In genomic region chr5:133844483-133844882, GRCm38 (mm10) we compare ENCODE assay signal across 20 mouse cellular contexts.
DNase-seq lines count a peak whose midpoint lies in the region; ATAC-seq and TF ChIP-seq lines count a peak whose summit lies in the region.
"Had no signal": no experiment of that assay in that cellular context is flagged by ENCODE, and none has a peak within 500 bp of the region (broad histone marks: within the 10 kb centered on the region; RNA-seq: fewer than 3 reads in every experiment).

No protein-coding gene starts in this region.

- H3K4me2 ChIP-seq in forebrain, postnatal 0 days (ENCODE audit: low read depth) = no peak overlapping the region
- no peak overlapping the region for H3K4me2 ChIP-seq in midbrain, embryonic 13.5 days (replicated peaks)
- H3K4me2 ChIP-seq: heart, embryonic 11.5 days; liver, embryonic 12.5 days; lung, embryonic 15.5 days; stomach, embryonic 15.5 days had no signal

- no peaks in the 10 kb centered on the region for H3K4me1 ChIP-seq in forebrain, postnatal 0 days (ENCODE audit: insufficient read depth)
- H3K4me1 ChIP-seq in midbrain, embryonic 13.5 days (replicated peaks) = peaks cover 14% of the 10 kb centered on the region
- H3K4me1 ChIP-seq: liver, embryonic 12.5 days; lung, embryonic 15.5 days; stomach, embryonic 15.5 days had no signal

- peak; percentile 34 for DNase-seq in heart, adult 11 months
- no peak for DNase-seq in heart, postnatal 25 days (ENCODE audit: low spot score)
- peak; percentile 37 for DNase-seq in forebrain, postnatal 0 days
- peak; percentile 18 for DNase-seq in retina, embryonic 14.5 days (ENCODE audit: low spot score)
- no peak for DNase-seq in urinary bladder, postnatal 36 days (ENCODE audit: low spot score in 2 of 2)
- DNase-seq in urinary bladder, adult 18-20 months (ENCODE audit: low spot score in 2 of 2) = no peak
- DNase-seq: cerebellum, adult 11-12 months; heart, postnatal 14 days; kidney, postnatal 10 days had no signal

- intact Hi-C loops in heart, postnatal 25 days (cut with DNase I) = no loop called here

- no peaks in the 10 kb centered on the region for H3K36me3 ChIP-seq in forebrain, postnatal 0 days (ENCODE audit: insufficient read depth)
- H3K36me3 ChIP-seq in midbrain, embryonic 13.5 days = no peaks in the 10 kb centered on the region
- H3K36me3 ChIP-seq: limb, embryonic 10.5 days; liver, embryonic 12.5 days; lung, embryonic 15.5 days; stomach, embryonic 15.5 days had no signal

- no peak for ATAC-seq in forebrain, postnatal 0 days
- peak; percentile 77 for ATAC-seq in midbrain, embryonic 13.5 days
- no peak for ATAC-seq in megakaryocyte progenitor cell, adult 5-6 weeks (replicated peaks; ENCODE audit: poor library complexity)
- ATAC-seq: intestine, postnatal 0 days; liver, embryonic 12.5 days had no signal

- WGBS in forebrain, postnatal 0 days = 15% methylated on average over 10 of the region's 10 CpGs
- 27% methylated on average over 10 of the region's 10 CpGs for WGBS in midbrain, embryonic 13.5 days

- TF ChIP-seq CTCF in forebrain, postnatal 0 days (IDR thresholded peaks at IDR 0.05; ENCODE audit: low read depth) = no peak

- H3K9ac ChIP-seq in forebrain, postnatal 0 days = no peak overlapping the region
- no peak overlapping the region for H3K9ac ChIP-seq in midbrain, embryonic 13.5 days (replicated peaks)
- H3K9ac ChIP-seq: liver, embryonic 12.5 days; lung, embryonic 15.5 days; stomach, embryonic 15.5 days had no signal

- H3K27ac ChIP-seq in forebrain, postnatal 0 days (ENCODE audit: low read depth, low read length) = no peak overlapping the region
- peak overlapping the region; percentile 53 for H3K27ac ChIP-seq in midbrain, embryonic 13.5 days
- H3K27ac ChIP-seq: left cerebral cortex, adult 2 months; limb, embryonic 10.5 days; liver, embryonic 12.5 days; lung, embryonic 15.5 days; macrophage; stomach, embryonic 15.5 days had no signal

- H3K9me3 ChIP-seq in forebrain, postnatal 0 days (ENCODE audit: low read length) = no peaks in the 10 kb centered on the region
- no peaks in the 10 kb centered on the region for H3K9me3 ChIP-seq in midbrain, embryonic 13.5 days
- H3K9me3 ChIP-seq: limb, embryonic 10.5 days; lung, embryonic 15.5 days; stomach, embryonic 15.5 days had no signal

- no peaks in the 10 kb centered on the region for H3K27me3 ChIP-seq in forebrain, postnatal 0 days (ENCODE audit: insufficient read depth, low read length)
- 0 out of 2 replicates have a peak, but pooled peaks cover 3% of the 10 kb centered on the region for H3K27me3 ChIP-seq in midbrain, embryonic 13.5 days
- H3K27me3 ChIP-seq: lung, embryonic 15.5 days; stomach, embryonic 15.5 days had no signal

- H3K4me3 ChIP-seq in forebrain, postnatal 0 days (ENCODE audit: low read depth, low read length) = no peak overlapping the region
- H3K4me3 ChIP-seq in midbrain, embryonic 13.5 days (replicated peaks) = no peak overlapping the region
- H3K4me3 ChIP-seq: erythroblast, embryonic 14.5 days; left cerebral cortex, adult 2 months; limb, embryonic 10.5 days; liver, embryonic 12.5 days; lung, embryonic 15.5 days; stomach, embryonic 15.5 days had no signal

Comparison
In these comparisons a context has a peak if more than half of its experiments do, and no peak if none do; other contexts are left out.
1. DNase-seq: peak in heart, adult 11 months (single experiment), forebrain, postnatal 0 days (single experiment) and retina, embryonic 14.5 days (single experiment); none in heart, postnatal 25 days (single experiment), urinary bladder, postnatal 36 days (0 of 2) and urinary bladder, adult 18-20 months (0 of 2).